Mouse (Mus musculus) MEL (cell line): ENCODE results near the gene Arpc3. TPM values are rescaled to one million over a fixed set of nuclear protein-coding genes. Genes with fewer than 3 reads are reported as not detected.

ENCODE experiments used
- DNase-seq: peaks from one replicate; pipeline ENCODE4 v3.0.0; 2011; ENCODE audit warnings: low read depth, low spot score
- H3K27ac ChIP-seq: 2 replicates; pipeline ENCODE4 v1.5.1; 2012; ENCODE audit warnings: low read depth, mild to moderate bottlenecking, control low read depth, low read length, moderate library complexity; ENCODE audit not compliant: control insufficient read depth
- H3K27me3 ChIP-seq, 2 experiments: fragments of 150-350 bp in 1 of 2; sonication (generic) in 1 of 2; 2 replicates each; pipeline ENCODE4 v1.6.1; 2012; ENCODE audit warnings: low read length in 2 of 2, mild to moderate bottlenecking in 2 of 2, improper control_type of control experiment in 1 of 2, moderate library complexity in 1 of 2; ENCODE audit not compliant: insufficient read depth in 2 of 2, control insufficient read depth in 1 of 2
- H3K36me3 ChIP-seq, 2 experiments: 2 replicates each; pipeline ENCODE4 v1.6.1; 2012 to 2014; ENCODE audit warnings: low read length in 2 of 2, improper control_type of control experiment in 1 of 2, inconsistent platforms in 1 of 2, mild to moderate bottlenecking in 1 of 2; ENCODE audit not compliant: insufficient read depth in 2 of 2, control insufficient read depth in 1 of 2
- H3K4me1 ChIP-seq, 2 experiments: fragments of 150-350 bp in 1 of 2; sonication (generic) in 1 of 2; 2 replicates each; pipeline ENCODE4 v1.6.1; 2012; ENCODE audit warnings: low read length in 2 of 2, improper control_type of control experiment in 1 of 2, mild to moderate bottlenecking in 1 of 2; ENCODE audit not compliant: insufficient read depth in 2 of 2, control insufficient read depth in 1 of 2
- H3K4me3 ChIP-seq, 2 experiments: fragments of 150-350 bp in 1 of 2; sonication (generic) in 1 of 2; 2 replicates each; pipeline ENCODE4 v1.5.1; 2012; ENCODE audit warnings: low read depth in 2 of 2, low read length in 2 of 2, mild to moderate bottlenecking in 2 of 2, moderate library complexity in 2 of 2, control low read depth in 1 of 2, improper control_type of control experiment in 1 of 2; ENCODE audit not compliant: control insufficient read depth in 1 of 2, insufficient read depth in 1 of 2
- H3K79me2 ChIP-seq: 2 replicates; pipeline ENCODE4 v1.6.1; 2012; ENCODE audit warnings: mild to moderate bottlenecking, low read length, moderate library complexity; ENCODE audit not compliant: control insufficient read depth, poor library complexity, insufficient read depth
- H3K9ac ChIP-seq: 2 replicates; pipeline ENCODE4 v1.6.1; 2012; ENCODE audit warnings: low read depth, mild to moderate bottlenecking, control low read depth, low read length, moderate library complexity; ENCODE audit not compliant: control insufficient read depth, poor library complexity, severe bottlenecking
- H3K9me3 ChIP-seq: fragments of 150-350 bp; sonication (generic); replicated peaks from 2 replicates; pipeline ENCODE4 v1.6.1; 2012; ENCODE audit warnings: mild to moderate bottlenecking, low read length, improper control_type of control experiment, moderate library complexity; ENCODE audit not compliant: insufficient read depth
- BHLHE40 ChIP-seq: IDR thresholded peaks from 2 replicates; pipeline ENCODE4 v1.6.1; 2012; ENCODE audit warnings: low read depth, mild to moderate bottlenecking, inconsistent platforms, low read length, improper control_type of control experiment, borderline replicate concordance
- CHD1 ChIP-seq: IDR thresholded peaks from 2 replicates; pipeline ENCODE4 v1.6.1; 2012; ENCODE audit warnings: low read depth, mild to moderate bottlenecking, inconsistent platforms, low read length, improper control_type of control experiment
- CHD2 ChIP-seq: IDR thresholded peaks from 2 replicates; pipeline ENCODE4 v1.6.1; 2011; ENCODE audit warnings: low read length, improper control_type of control experiment
- CTCF ChIP-seq, 3 experiments: IDR thresholded peaks in 2 of 3; conservative IDR thresholded peaks in 1 of 3; 2 replicates each; pipeline ENCODE4 v1.5.1; 2011 to 2012; ENCODE audit warnings: low read length in 3 of 3, low read depth in 2 of 3, mild to moderate bottlenecking in 2 of 3, improper control_type of control experiment in 1 of 3, inconsistent platforms in 1 of 3, mixed read lengths in 1 of 3, moderate library complexity in 1 of 3; ENCODE audit not compliant: control insufficient read depth in 1 of 3, insufficient read depth in 1 of 3, poor library complexity in 1 of 3, severe bottlenecking in 1 of 3
- E2F4 ChIP-seq: IDR thresholded peaks from 2 replicates; pipeline ENCODE4 v1.6.1; 2011; ENCODE audit warnings: low read depth, low read length, improper control_type of control experiment, borderline replicate concordance
- ELF1 ChIP-seq: IDR thresholded peaks from 2 replicates; pipeline ENCODE4 v1.6.1; 2014; ENCODE audit warnings: low read depth, mild to moderate bottlenecking, inconsistent platforms, low read length, improper control_type of control experiment, moderate library complexity
- EP300 ChIP-seq, 2 experiments: IDR thresholded peaks; 2 replicates each; pipeline ENCODE4 v1.6.1; 2011; ENCODE audit warnings: improper control_type of control experiment in 2 of 2, low read length in 2 of 2, low read depth in 1 of 2, mild to moderate bottlenecking in 1 of 2
- ETS1 ChIP-seq: IDR thresholded peaks from 2 replicates; pipeline ENCODE4 v1.6.1; 2012; ENCODE audit warnings: low read depth, mild to moderate bottlenecking, inconsistent platforms, low read length, improper control_type of control experiment, moderate library complexity
- GABPA ChIP-seq: IDR thresholded peaks from 2 replicates; pipeline ENCODE4 v1.6.1; 2012; ENCODE audit warnings: low read depth, mild to moderate bottlenecking, inconsistent platforms, low read length, improper control_type of control experiment, moderate library complexity
- GATA1 ChIP-seq: IDR thresholded peaks from 2 replicates; pipeline ENCODE4 v1.6.1; 2011; ENCODE audit warnings: low read depth, low read length, improper control_type of control experiment
- HCFC1 ChIP-seq: IDR thresholded peaks from 2 replicates; pipeline ENCODE4 v1.6.1; 2012; ENCODE audit warnings: low read depth, mild to moderate bottlenecking, inconsistent platforms, low read length, improper control_type of control experiment, moderate library complexity
- JUND ChIP-seq: IDR thresholded peaks from 2 replicates; pipeline ENCODE4 v1.6.1; 2011; ENCODE audit warnings: low read depth, mild to moderate bottlenecking, improper control_type of control experiment, low read length
- MAFK ChIP-seq: IDR thresholded peaks from 2 replicates; pipeline ENCODE4 v1.6.1; 2011; ENCODE audit warnings: low read depth, mild to moderate bottlenecking, low read length, improper control_type of control experiment, borderline replicate concordance
- MAX ChIP-seq: IDR thresholded peaks from 2 replicates; pipeline ENCODE4 v1.6.1; 2011; ENCODE audit warnings: low read length, improper control_type of control experiment
- MAZ ChIP-seq: IDR thresholded peaks from 2 replicates; pipeline ENCODE4 v1.6.1; 2012; ENCODE audit warnings: low read depth, mild to moderate bottlenecking, inconsistent platforms, low read length, improper control_type of control experiment
- MEF2A ChIP-seq: IDR thresholded peaks from 2 replicates; pipeline ENCODE4 v1.6.1; 2014; ENCODE audit warnings: low read depth, mild to moderate bottlenecking, inconsistent platforms, low read length, improper control_type of control experiment; ENCODE audit not compliant: poor library complexity, insufficient replicate concordance, severe bottlenecking; ENCODE audit errors: extremely low read depth
- MXI1 ChIP-seq: IDR thresholded peaks from 2 replicates; pipeline ENCODE4 v1.6.1; 2011; ENCODE audit warnings: mild to moderate bottlenecking, low read depth, low read length, improper control_type of control experiment
- MYB ChIP-seq: IDR thresholded peaks from 2 replicates; pipeline ENCODE4 v1.6.1; 2011; ENCODE audit warnings: mild to moderate bottlenecking, low read depth, low read length, improper control_type of control experiment
- MYC ChIP-seq: IDR thresholded peaks from 2 replicates; pipeline ENCODE4 v1.6.1; 2011; ENCODE audit warnings: low read depth, mild to moderate bottlenecking, low read length, improper control_type of control experiment, moderate library complexity
- NELFE ChIP-seq: IDR thresholded peaks from 2 replicates; pipeline ENCODE4 v1.6.1; 2011; ENCODE audit warnings: low read depth, low read length, improper control_type of control experiment
- NRF1 ChIP-seq: IDR thresholded peaks from 2 replicates; pipeline ENCODE4 v1.6.1; 2014; ENCODE audit warnings: low read depth, mild to moderate bottlenecking, inconsistent platforms, low read length, improper control_type of control experiment, moderate library complexity; ENCODE audit not compliant: poor library complexity, insufficient read depth, severe bottlenecking
- POLR2A ChIP-seq, 2 experiments: IDR thresholded peaks; 2 replicates each; pipeline ENCODE4 v1.6.1; 2011 to 2012; ENCODE audit warnings: low read length in 2 of 2, mild to moderate bottlenecking in 2 of 2, control low read depth in 1 of 2, improper control_type of control experiment in 1 of 2, low read depth in 1 of 2, moderate library complexity in 1 of 2; ENCODE audit not compliant: control insufficient read depth in 1 of 2, insufficient read depth in 1 of 2, poor library complexity in 1 of 2
- POLR2AphosphoS2 ChIP-seq: IDR thresholded peaks from 2 replicates; pipeline ENCODE4 v1.6.1; 2011; ENCODE audit warnings: low read length, improper control_type of control experiment
- POLR2AphosphoS5 ChIP-seq: IDR thresholded peaks from 2 replicates; pipeline ENCODE4 v1.6.1; 2012; ENCODE audit warnings: low read depth, borderline replicate concordance, mild to moderate bottlenecking, inconsistent platforms, low read length, moderate library complexity, mixed read lengths
- RAD21 ChIP-seq: IDR thresholded peaks from 2 replicates; pipeline ENCODE4 v1.6.1; 2011; ENCODE audit warnings: mild to moderate bottlenecking, low read depth, low read length, improper control_type of control experiment
- RCOR1 ChIP-seq: IDR thresholded peaks from 2 replicates; pipeline ENCODE4 v1.6.1; 2012; ENCODE audit warnings: low read depth, mild to moderate bottlenecking, inconsistent platforms, low read length, improper control_type of control experiment
- TAL1 ChIP-seq: IDR thresholded peaks from 2 replicates; pipeline ENCODE4 v1.6.1; 2012; ENCODE audit warnings: mild to moderate bottlenecking, inconsistent platforms, low read length, moderate library complexity, mixed read lengths
- TBP ChIP-seq: IDR thresholded peaks from 2 replicates; pipeline ENCODE4 v1.8.0; 2011; ENCODE audit warnings: low read depth, low read length, improper control_type of control experiment
- TCF12 ChIP-seq: IDR thresholded peaks from 2 replicates; pipeline ENCODE4 v1.6.1; 2014; ENCODE audit warnings: low read depth, mild to moderate bottlenecking, inconsistent platforms, low read length, improper control_type of control experiment, moderate library complexity
- UBTF ChIP-seq: IDR thresholded peaks from 2 replicates; pipeline ENCODE4 v1.6.1; 2012; ENCODE audit warnings: low read depth, mild to moderate bottlenecking, inconsistent platforms, low read length, improper control_type of control experiment, moderate library complexity, borderline replicate concordance; ENCODE audit not compliant: insufficient read depth
- USF1 ChIP-seq: IDR thresholded peaks from 2 replicates; pipeline ENCODE4 v1.6.1; 2014; ENCODE audit warnings: low read depth, mild to moderate bottlenecking, inconsistent platforms, low read length, improper control_type of control experiment, moderate library complexity
- USF2 ChIP-seq, 2 experiments: IDR thresholded peaks; 2 replicates each; pipeline ENCODE4 v1.6.1; 2011 to 2012; ENCODE audit warnings: improper control_type of control experiment in 2 of 2, low read length in 2 of 2, borderline replicate concordance in 1 of 2, inconsistent platforms in 1 of 2, low read depth in 1 of 2, mild to moderate bottlenecking in 1 of 2; ENCODE audit not compliant: insufficient read depth in 1 of 2
- ZC3H11A ChIP-seq: IDR thresholded peaks from 2 replicates; pipeline ENCODE4 v1.6.1; 2012; ENCODE audit warnings: low read depth, mild to moderate bottlenecking, inconsistent platforms, low read length, improper control_type of control experiment
- ZKSCAN1 ChIP-seq: IDR thresholded peaks from 2 replicates; pipeline ENCODE4 v1.6.1; 2012; ENCODE audit warnings: low read depth, mild to moderate bottlenecking, inconsistent platforms, low read length, improper control_type of control experiment, moderate library complexity
- ZNF384 ChIP-seq: IDR thresholded peaks from 2 replicates; pipeline ENCODE4 v1.6.1; 2012; ENCODE audit warnings: low read depth, mild to moderate bottlenecking, inconsistent platforms, low read length, improper control_type of control experiment
- polyA plus RNA-seq, 2 experiments: library from polyadenylated mRNA; stranded (reverse) in 1 of 2; unstranded in 1 of 2; fragments of >175 nt in 1 of 2; fragments of >200 nt in 1 of 2; gene quantifications; 2 replicates each; pipeline versions ENCODE4 v1.2.1 to v1.2.4; 2012; ENCODE audit warnings: low replicate concordance in 2 of 2, low read depth in 1 of 2; ENCODE audit not compliant: insufficient read length in 2 of 2, insufficient read depth in 1 of 2, missing spikeins in 1 of 2
- total RNA-seq: library from RNA; depleted of rRNA; stranded (reverse); fragments of 300-350 nt; gene quantifications from 2 replicates; pipeline ENCODE4 v1.2.3, GENCODE M21; 2012

Arpc3 gene
- total and polyA plus RNA-seq, 3 experiments = 365 to 1,109 (median 433) TPM

- peak overlapping the region; percentile 94 for H3K9ac ChIP-seq
- H3K4me1 ChIP-seq = peaks cover 5% of the 10 kb centered on the region in 2 experiments; a peak in 3 of 4 replicates
- H3K27ac ChIP-seq = peak overlapping the region; percentile 89
- peaks cover 2 to 7% of the 10 kb centered on the region in 2 experiments; a peak in 2 of 4 replicates for H3K36me3 ChIP-seq
- peaks cover 29% of the 10 kb centered on the region for H3K79me2 ChIP-seq
- peak overlapping the region; percentile 93 to 97 for H3K4me3 ChIP-seq
- DNase-seq = peak; percentile 93
- no peaks in the 10 kb centered on the region for H3K9me3 ChIP-seq
- H3K27me3 ChIP-seq = no peaks in the 10 kb centered on the region
- TF ChIP-seq GABPA = no peak
- TF ChIP-seq ZC3H11A = 0 out of 2 replicates have a peak, but pooled peaks have one; percentile 12
- no peak for TF ChIP-seq POLR2AphosphoS5
- TF ChIP-seq ELF1 = peak; percentile 68
- no peak for TF ChIP-seq GATA1
- TF ChIP-seq MAFK = no peak
- no peak for TF ChIP-seq TCF12
- TF ChIP-seq E2F4 = no peak
- no peak; the same call in 1 of the 2 replicates for TF ChIP-seq ETS1
- no peak for TF ChIP-seq CHD1
- no peak for TF ChIP-seq MEF2A
- peak; percentile 73 for TF ChIP-seq TBP
- peak; percentile 32; the same call in 1 of the 2 replicates for TF ChIP-seq MAZ
- TF ChIP-seq MAX = peak; percentile 99
- no peak for TF ChIP-seq EP300 (IDR thresholded peaks at IDR 0.05; ENCODE audit: low read depth in 1 of 2, low read length in 2 of 2)
- TF ChIP-seq RCOR1 = no peak
- 0 out of 6 replicates have a peak, but pooled peaks of 2 of the 3 experiments have one; percentile 3 to 11 for TF ChIP-seq CTCF (IDR thresholded peaks at IDR 0.05 in 2 of 3, conservative IDR thresholded peaks at IDR 0.05 in 1 of 3; ENCODE audit: control insufficient read depth in 1 of 3, insufficient read depth in 1 of 3, low read depth in 2 of 3, low read length in 3 of 3, poor library complexity in 1 of 3, severe bottlenecking in 1 of 3)
- TF ChIP-seq MXI1 = peak; percentile 66
- no peak for TF ChIP-seq BHLHE40
- no peak for TF ChIP-seq USF2 (IDR thresholded peaks at IDR 0.05; ENCODE audit: borderline replicate concordance in 1 of 2, insufficient read depth in 1 of 2, low read depth in 1 of 2, low read length in 2 of 2)
- TF ChIP-seq POLR2AphosphoS2 = peak; percentile 62; the same call in 1 of the 2 replicates
- no peak for TF ChIP-seq USF1
- TF ChIP-seq JUND = no peak
- 0 out of 2 replicates have a peak, but pooled peaks have one; percentile 14 for TF ChIP-seq UBTF
- no peak for TF ChIP-seq NRF1
- TF ChIP-seq RAD21 = no peak
- TF ChIP-seq CHD2 = no peak
- peak; percentile 77 for TF ChIP-seq NELFE
- TF ChIP-seq MYC = no peak
- no peak for TF ChIP-seq ZNF384
- TF ChIP-seq TAL1 = no peak
- no peak for TF ChIP-seq ZKSCAN1
- no peak for TF ChIP-seq MYB
- TF ChIP-seq HCFC1 = peak; percentile 86
- peak; percentile 69 to 82; a peak in 3 of 4 replicates for TF ChIP-seq POLR2A (IDR thresholded peaks at IDR 0.05; ENCODE audit: control insufficient read depth in 1 of 2, insufficient read depth in 1 of 2, low read depth in 1 of 2, low read length in 2 of 2, poor library complexity in 1 of 2)
These were observed 30.6 kb downstream of the Arpc3 start for GRCm38 (mm10) chr5:122422071-122422964.
